Mouse (Mus musculus) CH12.LX (cell line): ENCODE results near the gene Pld1.

Source experiments
- BHLHE40 ChIP-seq: IDR thresholded peaks from 2 replicates; pipeline ENCODE4 v1.6.1; 2011; ENCODE audit warnings: mild to moderate bottlenecking, low read depth, low read length, improper control_type of control experiment
- CTCF ChIP-seq, 2 experiments: IDR thresholded peaks in 1 of 2; conservative IDR thresholded peaks in 1 of 2; 2 replicates each; pipeline ENCODE4 v1.5.1; 2011 to 2012; ENCODE audit warnings: low read depth in 2 of 2, low read length in 2 of 2, improper control_type of control experiment in 1 of 2, inconsistent platforms in 1 of 2, mild to moderate bottlenecking in 1 of 2, moderate library complexity in 1 of 2
- ELF1 ChIP-seq: IDR thresholded peaks from 2 replicates; pipeline ENCODE4 v1.6.1; 2014; ENCODE audit warnings: low read depth, mild to moderate bottlenecking, inconsistent platforms, low read length, improper control_type of control experiment
- MAFK ChIP-seq: IDR thresholded peaks from 2 replicates; pipeline ENCODE4 v1.6.1; 2011; ENCODE audit warnings: low read length, improper control_type of control experiment; ENCODE audit not compliant: insufficient replicate concordance
- POLR2A ChIP-seq: IDR thresholded peaks from 2 replicates; pipeline ENCODE4 v1.6.1; 2011; ENCODE audit warnings: low read depth, mild to moderate bottlenecking, improper control_type of control experiment, low read length
- RCOR1 ChIP-seq: conservative IDR thresholded peaks from 2 replicates; pipeline ENCODE4 v1.6.1; 2012; ENCODE audit warnings: low read depth, mild to moderate bottlenecking, inconsistent platforms, low read length, improper control_type of control experiment
- SMC3 ChIP-seq: IDR thresholded peaks from 2 replicates; pipeline ENCODE4 v1.6.1; 2011; ENCODE audit warnings: low read depth, low read length, improper control_type of control experiment
- USF2 ChIP-seq: conservative IDR thresholded peaks from 2 replicates; pipeline ENCODE4 v1.6.1; 2011; ENCODE audit warnings: low read depth, low read length, improper control_type of control experiment
- ZC3H11A ChIP-seq: IDR thresholded peaks from 2 replicates; pipeline ENCODE4 v1.6.1; 2012; ENCODE audit warnings: low read depth, mild to moderate bottlenecking, inconsistent platforms, low read length, improper control_type of control experiment
- ZNF384 ChIP-seq: IDR thresholded peaks from 2 replicates; pipeline ENCODE4 v1.6.1; 2012; ENCODE audit warnings: low read depth, low read length, improper control_type of control experiment, inconsistent platforms

DNA sequence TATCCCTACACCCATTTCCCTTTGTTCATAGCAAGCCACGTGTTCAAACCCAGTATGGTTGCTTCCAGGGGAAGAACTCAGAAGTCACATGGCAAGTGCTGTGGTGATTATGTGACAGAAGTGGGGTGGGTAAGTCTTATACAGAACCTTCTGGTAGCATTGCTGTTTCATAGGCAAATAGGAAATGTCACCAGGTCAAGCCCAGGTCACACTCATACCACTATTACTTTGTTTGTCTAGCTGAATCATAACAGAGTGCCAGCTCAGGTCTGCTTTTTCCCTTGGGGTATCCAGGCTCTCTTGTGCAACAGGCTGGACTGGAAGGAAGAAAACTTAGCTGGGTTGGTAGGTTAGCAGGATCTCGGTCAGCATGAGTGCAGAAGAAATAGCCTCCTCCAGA is 219.5 kb downstream of the Pld1 start:
- TF ChIP-seq POLR2A (no peak), CTCF (conservative IDR thresholded peaks at IDR 0.05 in 1 of 2, IDR thresholded peaks at IDR 0.05 in 1 of 2; ENCODE audit: low read depth in 2 of 2, low read length in 2 of 2) (no peak), ZC3H11A (no peak), RCOR1 (no peak), ELF1 (no peak), ZNF384 (no peak), USF2 (no peak), MAFK (no peak), SMC3 (no peak), BHLHE40 (no peak)
